Mouse (Mus musculus): Measurements from ENCODE around the gene Smim6. TPM values are rescaled to one million over a fixed set of nuclear protein-coding genes. Genes with fewer than 3 reads are reported as not detected.
A peak's percentile ranks its signal among the peaks of the same experiment; 100 is the strongest.

The Smim6 gene
- polyA plus RNA-seq, 1 experiment from 2014 or later = 3.3 TPM

DNA sequence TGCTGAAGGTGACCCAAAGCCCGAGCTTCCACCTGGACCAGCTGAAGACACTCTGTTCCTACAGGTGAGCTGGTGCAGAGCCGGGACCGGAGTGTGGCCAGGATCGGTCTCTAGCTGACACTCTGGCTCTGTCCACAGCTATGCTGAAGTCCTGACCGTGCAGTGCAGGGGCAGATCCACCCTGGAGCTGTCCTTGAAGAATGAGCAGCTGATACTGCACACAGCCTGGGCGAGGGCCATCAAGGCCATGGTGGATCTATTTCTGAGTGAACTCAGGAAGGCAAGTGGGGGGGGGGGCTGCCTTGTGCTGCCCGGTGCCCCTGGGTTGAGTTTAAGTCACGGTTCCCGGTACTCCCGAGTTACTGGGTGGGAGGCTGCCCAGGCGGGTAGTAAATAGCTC lies 25.4 kb upstream of the Smim6 start:
- Histone ChIP-seq H3K4me2 (no peak overlapping the region), H3K36me3 (no peaks in the 10 kb centered on the region), H3K27ac (no peak overlapping the region), H3K4me1 (replicated peaks) (peaks cover 7% of the 10 kb centered on the region; the same call in 1 of the 2 replicates), H3K27me3 (peaks cover 23% of the 10 kb centered on the region), H3K4me3 (no peak overlapping the region), H3K9me3 (replicated peaks) (no peaks in the 10 kb centered on the region), H3K9ac (no peak overlapping the region)
- ATAC-seq (replicated peaks; ENCODE audit: insufficient number of reproducible peaks, insufficient read depth, low FRiP score, low read depth) = no peak
- 82% methylated on average over 11 of the region's 11 CpGs for WGBS

DNA sequence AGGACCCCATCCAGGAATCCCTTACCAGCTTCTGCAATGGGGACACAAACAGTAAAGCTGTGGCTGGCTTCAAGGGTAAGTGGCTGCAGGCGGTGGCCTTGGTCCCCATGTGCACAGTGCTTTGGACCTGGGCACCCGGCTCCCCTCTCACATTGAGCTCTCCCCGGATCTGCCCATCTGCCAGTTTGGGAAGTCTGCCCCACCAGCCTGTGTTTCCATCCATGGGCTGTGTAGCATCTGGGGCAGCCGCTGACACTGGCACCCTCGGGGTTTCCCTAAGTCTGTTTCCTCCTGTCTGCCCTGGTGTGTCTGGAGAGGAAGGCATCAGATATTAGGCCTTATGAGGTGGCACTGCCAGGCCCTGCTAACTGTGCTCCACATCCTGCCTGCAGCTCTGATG lies 23.8 kb upstream of the Smim6 start:
- Histone ChIP-seq H3K9me3 (replicated peaks) (no peaks in the 10 kb centered on the region), H3K4me2 (no peak overlapping the region), H3K27ac (no peak overlapping the region), H3K9ac (no peak overlapping the region), H3K36me3 (no peaks in the 10 kb centered on the region), H3K27me3 (peaks cover 14% of the 10 kb centered on the region), H3K4me1 (replicated peaks) (peaks cover 7% of the 10 kb centered on the region; the same call in 1 of the 2 replicates), H3K4me3 (no peak overlapping the region)
- no peak for ATAC-seq (replicated peaks; ENCODE audit: insufficient number of reproducible peaks, insufficient read depth, low FRiP score, low read depth)
- WGBS = 81% methylated on average over 5 of the region's 5 CpGs

DNA sequence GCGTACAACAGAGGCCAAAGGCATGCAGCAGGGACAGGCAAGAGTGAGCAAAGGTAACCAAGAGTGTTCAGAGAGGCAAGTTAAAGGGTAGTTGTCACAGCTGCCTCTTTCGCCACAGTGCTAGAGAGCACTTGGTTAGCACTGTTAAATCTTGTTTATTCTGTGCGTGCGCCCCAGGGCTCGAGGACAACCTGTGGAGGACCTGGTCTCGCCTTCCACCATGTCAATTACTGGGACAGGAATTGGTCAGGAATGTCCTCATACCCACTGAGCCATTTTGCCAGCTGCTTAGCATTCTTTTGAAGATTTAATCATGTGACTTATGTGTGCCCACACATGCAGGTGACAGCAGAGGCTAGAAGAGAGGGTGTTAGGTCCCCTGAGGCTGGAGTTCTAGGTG lies 22.7 kb upstream of the Smim6 start:
- no peak for ATAC-seq (replicated peaks; ENCODE audit: insufficient number of reproducible peaks, insufficient read depth, low FRiP score, low read depth)
- peaks cover 2% of the 10 kb centered on the region for H3K27me3 ChIP-seq
- WGBS = 77% methylated on average over 6 of the region's 6 CpGs
- H3K27ac ChIP-seq = no peak overlapping the region
- no peaks in the 10 kb centered on the region for H3K9me3 ChIP-seq (replicated peaks)
- H3K4me1 ChIP-seq (replicated peaks) = peaks cover 7% of the 10 kb centered on the region; the same call in 1 of the 2 replicates
- no peak overlapping the region for H3K4me3 ChIP-seq
- no peak overlapping the region for H3K9ac ChIP-seq
- peaks cover 8% of the 10 kb centered on the region for H3K36me3 ChIP-seq
- H3K4me2 ChIP-seq = no peak overlapping the region

DNA sequence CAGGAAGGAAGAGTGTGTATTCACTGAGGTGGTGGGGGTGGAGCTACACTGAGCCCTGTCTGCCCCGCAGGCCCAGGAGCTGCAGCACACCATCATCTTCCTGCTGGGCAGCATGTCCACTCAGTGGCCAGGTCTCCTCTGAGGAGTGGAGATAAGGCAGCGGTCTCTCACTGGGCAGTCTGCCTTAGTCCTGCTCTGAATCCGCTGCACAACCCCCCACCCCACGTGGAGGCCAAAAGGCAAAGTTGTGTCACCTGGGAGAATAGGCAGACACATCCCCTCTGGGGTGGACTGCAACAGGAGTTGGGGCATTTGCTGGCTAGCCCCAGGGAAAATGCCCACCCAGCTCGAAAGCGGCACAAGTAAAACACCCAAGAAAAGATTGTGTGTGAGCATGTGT lies 19.6 kb upstream of the Smim6 start:
- no peaks in the 10 kb centered on the region for H3K9me3 ChIP-seq (replicated peaks)
- H3K4me3 ChIP-seq = no peak overlapping the region
- H3K4me1 ChIP-seq (replicated peaks) = peaks cover 8% of the 10 kb centered on the region; the same call in 1 of the 2 replicates
- 43% methylated on average over 6 of the region's 6 CpGs for WGBS
- no peaks in the 10 kb centered on the region for H3K27me3 ChIP-seq
- no peak overlapping the region for H3K9ac ChIP-seq
- no peak for ATAC-seq (replicated peaks; ENCODE audit: insufficient number of reproducible peaks, insufficient read depth, low FRiP score, low read depth)
- no peak overlapping the region for H3K27ac ChIP-seq
- H3K36me3 ChIP-seq = peaks cover 12% of the 10 kb centered on the region
- H3K4me2 ChIP-seq = no peak overlapping the region

DNA sequence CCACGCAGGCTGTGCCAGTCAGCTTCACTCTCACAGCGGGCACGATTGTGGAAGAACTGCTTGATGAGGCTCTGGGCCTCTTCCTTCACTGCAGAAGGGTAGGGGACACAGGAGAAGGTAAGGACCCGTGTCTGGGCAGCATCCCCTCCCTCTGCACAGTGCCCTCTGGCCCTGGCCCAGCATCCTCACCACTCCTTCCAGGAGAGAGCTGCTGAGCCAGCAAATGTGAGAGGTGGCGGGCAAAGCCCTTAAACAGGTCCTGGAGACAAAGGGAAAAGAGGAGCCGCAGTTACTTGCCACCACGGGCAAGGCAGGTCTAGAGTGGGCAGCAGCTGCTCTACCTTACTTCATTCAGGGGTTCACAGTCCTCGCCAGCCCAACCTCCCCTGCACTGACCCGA lies 18.7 kb upstream of the Smim6 start:
- H3K9ac ChIP-seq = no peak overlapping the region
- H3K9me3 ChIP-seq (replicated peaks) = no peaks in the 10 kb centered on the region
- H3K36me3 ChIP-seq = peaks cover 12% of the 10 kb centered on the region
- H3K27ac ChIP-seq = no peak overlapping the region
- 85% methylated on average over 9 of the region's 9 CpGs for WGBS
- no peaks in the 10 kb centered on the region for H3K27me3 ChIP-seq
- H3K4me1 ChIP-seq (replicated peaks) = 0 out of 2 replicates have a peak, but pooled peaks cover 2% of the 10 kb centered on the region
- H3K4me3 ChIP-seq = no peak overlapping the region
- no peak overlapping the region for H3K4me2 ChIP-seq
- ATAC-seq (replicated peaks; ENCODE audit: insufficient number of reproducible peaks, insufficient read depth, low FRiP score, low read depth) = no peak

DNA sequence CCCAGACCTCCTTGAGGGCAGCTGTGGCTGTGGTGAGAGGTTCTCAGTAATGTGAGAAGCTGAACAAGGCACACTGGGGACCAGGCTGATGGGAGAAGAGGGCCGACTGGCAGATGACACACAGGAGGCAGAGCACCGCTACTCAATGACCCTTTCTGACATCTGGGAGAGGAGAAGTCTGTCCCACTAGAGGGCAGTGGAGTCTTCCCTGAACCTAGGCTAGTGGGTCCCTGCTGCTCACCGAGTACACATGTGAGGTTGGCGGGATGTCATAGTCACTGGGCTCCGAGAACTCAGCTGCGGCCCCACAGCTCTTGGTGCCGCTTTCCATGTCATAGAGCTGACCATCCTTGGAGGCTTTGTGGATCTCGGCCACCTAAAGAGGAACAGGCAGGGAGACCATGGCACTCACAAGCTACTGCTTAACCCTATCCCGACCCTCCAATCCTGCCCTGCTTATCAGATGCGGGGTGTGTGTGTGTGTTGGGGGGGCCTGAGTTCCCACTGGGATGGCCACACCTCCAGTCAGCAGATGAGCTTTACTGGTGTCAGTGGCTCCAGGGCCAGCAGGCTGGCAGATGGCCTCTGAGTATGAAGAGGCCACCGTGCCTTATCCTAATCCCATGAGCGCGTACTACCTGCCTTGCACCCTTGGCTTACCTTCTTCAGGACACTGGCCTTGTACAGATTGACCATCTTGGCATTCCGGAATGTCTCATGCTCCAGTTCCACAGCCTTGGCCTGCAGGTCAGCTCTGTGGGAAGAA lies 16.9 kb upstream of the Smim6 start:
- no peak for ATAC-seq (replicated peaks; ENCODE audit: insufficient number of reproducible peaks, insufficient read depth, low FRiP score, low read depth)
- H3K36me3 ChIP-seq = peaks cover 12% of the 10 kb centered on the region
- H3K4me2 ChIP-seq = no peak overlapping the region
- 59% methylated on average over 14 of the region's 14 CpGs for WGBS
- H3K27me3 ChIP-seq = no peaks in the 10 kb centered on the region
- H3K4me3 ChIP-seq = no peak overlapping the region
- H3K27ac ChIP-seq = no peak overlapping the region
- H3K4me1 ChIP-seq (replicated peaks) = peaks cover 19% of the 10 kb centered on the region
- no peak overlapping the region for H3K9ac ChIP-seq
- no peaks in the 10 kb centered on the region for H3K9me3 ChIP-seq (replicated peaks)

DNA sequence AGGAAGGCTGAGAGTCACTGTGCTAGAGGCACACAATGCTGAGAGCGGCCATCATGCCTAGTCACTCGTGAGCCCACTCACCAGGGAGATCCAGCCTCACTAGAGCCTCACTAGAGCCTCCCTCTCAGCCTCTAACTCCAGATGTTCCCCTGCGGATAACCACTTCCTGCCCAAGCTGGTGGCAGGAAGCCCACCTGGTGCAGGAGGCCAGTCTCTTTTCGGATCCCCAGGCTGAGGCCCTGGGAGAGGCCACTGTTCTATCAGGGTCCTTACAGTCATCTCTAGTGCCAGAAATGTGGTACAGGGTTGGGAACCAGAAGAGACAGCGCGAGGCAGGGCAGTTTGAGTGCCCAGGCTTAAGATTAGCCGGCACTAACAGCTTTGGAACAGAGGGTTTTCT lies 13.4 kb upstream of the Smim6 start:
- Histone ChIP-seq H3K27ac (peak overlapping the region; percentile 99), H3K36me3 (peaks cover 10% of the 10 kb centered on the region), H3K9ac (no peak overlapping the region), H3K4me2 (no peak overlapping the region), H3K4me3 (no peak overlapping the region), H3K27me3 (no peaks in the 10 kb centered on the region), H3K9me3 (replicated peaks) (no peaks in the 10 kb centered on the region), H3K4me1 (replicated peaks) (peaks cover 53% of the 10 kb centered on the region)
- ATAC-seq (replicated peaks; ENCODE audit: insufficient number of reproducible peaks, insufficient read depth, low FRiP score, low read depth) = no peak
- WGBS = 71% methylated on average over 7 of the region's 7 CpGs

DNA sequence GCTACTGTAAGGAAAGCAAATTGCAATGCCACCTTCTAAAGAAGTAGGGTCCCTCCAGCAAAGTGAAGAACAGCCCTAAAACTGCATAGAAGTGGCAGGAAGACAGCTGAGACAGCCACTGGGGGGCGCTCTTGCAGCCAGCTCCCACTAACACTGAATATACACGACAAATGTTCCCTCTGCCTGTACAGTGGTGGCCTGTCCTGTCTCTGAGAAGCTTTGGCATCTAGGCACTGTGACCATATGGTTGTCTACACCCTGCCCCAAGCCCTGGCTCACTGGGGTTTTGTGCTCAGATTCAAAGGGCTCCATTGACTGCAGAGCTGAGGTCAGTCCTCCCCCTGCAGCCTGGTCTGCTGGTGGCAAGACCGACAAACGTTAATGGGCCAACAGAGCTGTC lies 12.9 kb upstream of the Smim6 start:
- no peak overlapping the region for H3K4me3 ChIP-seq
- no peak overlapping the region for H3K4me2 ChIP-seq
- peaks cover 5% of the 10 kb centered on the region for H3K36me3 ChIP-seq
- ATAC-seq (replicated peaks; ENCODE audit: insufficient number of reproducible peaks, insufficient read depth, low FRiP score, low read depth) = no peak
- H3K4me1 ChIP-seq (replicated peaks) = peaks cover 58% of the 10 kb centered on the region
- WGBS = 20% methylated on average over 4 of the region's 4 CpGs
- no peaks in the 10 kb centered on the region for H3K27me3 ChIP-seq
- peak overlapping the region; percentile 99 for H3K27ac ChIP-seq
- no peaks in the 10 kb centered on the region for H3K9me3 ChIP-seq (replicated peaks)
- no peak overlapping the region; the same call in 1 of the 2 replicates for H3K9ac ChIP-seq

DNA sequence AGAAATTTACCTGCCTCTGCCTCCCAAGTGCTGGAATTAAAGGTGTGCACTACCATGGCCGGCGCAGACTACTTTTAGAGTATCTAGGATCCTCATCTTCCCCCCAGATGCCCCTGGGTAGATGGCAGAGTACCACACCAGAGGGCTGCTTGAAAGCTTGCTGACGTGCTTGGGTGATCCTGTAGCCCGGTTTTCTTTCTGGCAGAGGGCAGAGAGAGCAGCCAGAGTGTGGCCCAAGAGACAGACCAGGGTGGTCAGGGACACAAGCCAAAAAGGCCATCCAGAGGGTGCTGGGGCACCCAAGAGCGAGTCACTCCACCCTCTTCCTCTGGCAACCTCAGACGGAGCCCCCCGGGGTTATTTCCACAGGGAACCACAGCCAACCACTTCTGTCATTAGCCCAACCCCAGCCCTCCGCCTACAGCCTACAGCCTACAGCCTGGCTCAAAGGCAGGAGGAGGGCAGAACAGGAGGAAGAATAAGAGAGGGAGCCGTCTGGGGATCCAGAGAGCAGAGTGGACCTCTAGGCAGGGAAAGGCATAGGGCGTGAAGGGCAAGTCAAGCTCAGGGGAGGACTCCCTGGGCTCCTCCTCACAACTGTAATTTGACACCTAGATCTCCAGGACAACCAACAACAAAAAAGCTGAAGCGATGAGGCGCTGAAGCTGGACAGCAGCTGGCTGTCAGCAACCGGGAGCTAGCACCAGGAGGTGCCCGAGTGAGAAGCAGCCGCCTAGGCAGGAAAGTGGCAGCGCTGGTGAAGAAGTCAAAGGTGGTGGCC lies 12.1 kb upstream of the Smim6 start, which contains the start of gene Smim5:
Smim5 (plus strand) TSS at position 481 of the 781 bp plus-strand sequence.
- ATAC-seq (replicated peaks; ENCODE audit: insufficient number of reproducible peaks, insufficient read depth, low FRiP score, low read depth) = peak; percentile 56
- WGBS = 21% methylated on average over 16 of the region's 16 CpGs
- peak within 1 kb of the TSS; percentile 54 for H3K4me3 ChIP-seq
- no peaks in the 10 kb centered on the region for H3K9me3 ChIP-seq (replicated peaks)
- no peaks in the 10 kb centered on the region for H3K27me3 ChIP-seq
- H3K9ac ChIP-seq = peak within 1 kb of the TSS; percentile 63
- peaks cover 66% of the 10 kb centered on the region for H3K4me1 ChIP-seq (replicated peaks)
- H3K36me3 ChIP-seq = peaks cover 4% of the 10 kb centered on the region
- peak within 1 kb of the TSS; percentile 99 for H3K27ac ChIP-seq
- peak within 1 kb of the TSS; percentile 73 for H3K4me2 ChIP-seq

DNA sequence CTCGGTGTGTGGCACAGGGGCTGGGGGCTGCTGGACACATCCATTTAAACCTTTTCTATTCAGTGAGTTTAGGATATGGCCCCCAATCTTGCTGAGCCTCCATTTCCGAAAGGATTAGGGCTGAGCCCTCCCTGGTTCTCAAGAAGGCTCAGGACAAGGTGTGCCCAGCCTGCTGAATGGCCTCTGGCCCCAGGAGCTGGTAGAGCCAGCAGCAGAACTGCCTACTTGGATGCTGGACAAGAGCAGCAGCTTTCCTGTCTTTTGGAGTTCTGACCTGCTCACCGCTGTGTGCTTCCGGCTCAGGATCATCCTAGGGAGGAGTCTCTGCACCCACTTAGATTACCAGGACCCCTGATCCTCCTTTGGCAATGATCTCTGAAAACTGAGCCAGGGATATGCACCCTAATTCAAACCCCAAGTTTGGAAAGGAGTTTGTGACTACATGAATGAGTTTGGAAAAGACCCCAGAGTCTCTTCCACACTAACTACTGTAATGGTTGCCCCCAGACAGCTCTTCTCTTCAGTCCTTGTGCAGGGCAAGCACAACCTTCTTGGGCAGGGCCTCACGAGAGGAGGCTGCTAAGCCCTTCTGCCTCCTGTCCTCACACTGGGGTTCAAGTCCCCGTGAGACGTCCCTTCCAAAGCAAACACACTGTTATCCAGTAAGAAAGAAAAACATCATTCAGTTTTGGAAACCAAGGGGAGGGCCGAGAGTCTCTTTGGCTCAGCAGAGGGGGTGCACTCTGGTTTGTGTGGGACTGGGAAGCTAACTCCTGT lies 11.1 kb upstream of the Smim6 start:
- no peak for ATAC-seq (replicated peaks; ENCODE audit: insufficient number of reproducible peaks, insufficient read depth, low FRiP score, low read depth)
- WGBS = 44% methylated on average over 8 of the region's 8 CpGs
- H3K4me1 ChIP-seq (replicated peaks) = peaks cover 74% of the 10 kb centered on the region
- no peaks in the 10 kb centered on the region for H3K27me3 ChIP-seq
- H3K9me3 ChIP-seq (replicated peaks) = no peaks in the 10 kb centered on the region
- peak overlapping the region; percentile 99 for H3K27ac ChIP-seq
- peaks cover 4% of the 10 kb centered on the region; the same call in 1 of the 2 replicates for H3K36me3 ChIP-seq
- H3K4me3 ChIP-seq = peak overlapping the region; percentile 54
- peak overlapping the region; percentile 73 for H3K4me2 ChIP-seq
- H3K9ac ChIP-seq = peak overlapping the region; percentile 63

All from heart, embryonic 15.5 days (tissue).